Mouse (Mus musculus) CH12.LX (cell line): ENCODE data around the gene St5.

Experiments
- BHLHE40 ChIP-seq: IDR thresholded peaks from 2 replicates; pipeline ENCODE4 v1.6.1; 2011; ENCODE audit warnings: mild to moderate bottlenecking, low read depth, low read length, improper control_type of control experiment
- CTCF ChIP-seq, 2 experiments: IDR thresholded peaks in 1 of 2; conservative IDR thresholded peaks in 1 of 2; 2 replicates each; pipeline ENCODE4 v1.5.1; 2011 to 2012; ENCODE audit warnings: low read depth in 2 of 2, low read length in 2 of 2, improper control_type of control experiment in 1 of 2, inconsistent platforms in 1 of 2, mild to moderate bottlenecking in 1 of 2, moderate library complexity in 1 of 2
- E2F4 ChIP-seq: IDR thresholded peaks from 2 replicates; pipeline ENCODE4 v1.6.1; 2011; ENCODE audit warnings: low read depth, low read length, improper control_type of control experiment; ENCODE audit not compliant: insufficient replicate concordance
- EP300 ChIP-seq: IDR thresholded peaks from 2 replicates; pipeline ENCODE4 v1.6.1; 2011; ENCODE audit warnings: low read length, improper control_type of control experiment
- ETS1 ChIP-seq: conservative IDR thresholded peaks from 2 replicates; pipeline ENCODE4 v1.6.1; 2012; ENCODE audit warnings: low read depth, mild to moderate bottlenecking, inconsistent platforms, low read length, improper control_type of control experiment, moderate library complexity
- HCFC1 ChIP-seq: IDR thresholded peaks from 2 replicates; pipeline ENCODE4 v1.6.1; 2012; ENCODE audit warnings: low read depth, mild to moderate bottlenecking, inconsistent platforms, low read length, improper control_type of control experiment
- JUND ChIP-seq: conservative IDR thresholded peaks from 2 replicates; pipeline ENCODE4 v1.6.1; 2011; ENCODE audit warnings: low read depth, low read length, improper control_type of control experiment
- MAX ChIP-seq: IDR thresholded peaks from 2 replicates; pipeline ENCODE4 v1.6.1; 2011; ENCODE audit warnings: low read length, improper control_type of control experiment
- MEF2A ChIP-seq: IDR thresholded peaks from 2 replicates; pipeline ENCODE4 v1.6.1; 2014; ENCODE audit warnings: low read depth, mild to moderate bottlenecking, inconsistent platforms, low read length, improper control_type of control experiment, borderline replicate concordance
- POLR2A ChIP-seq: IDR thresholded peaks from 2 replicates; pipeline ENCODE4 v1.6.1; 2011; ENCODE audit warnings: low read depth, mild to moderate bottlenecking, improper control_type of control experiment, low read length
- TBP ChIP-seq: conservative IDR thresholded peaks from 2 replicates; pipeline ENCODE4 v1.6.1; 2011; ENCODE audit warnings: low read depth, low read length, improper control_type of control experiment
- TCF12 ChIP-seq: IDR thresholded peaks from 2 replicates; pipeline ENCODE4 v1.6.1; 2014; ENCODE audit warnings: low read depth, mild to moderate bottlenecking, inconsistent platforms, low read length, improper control_type of control experiment

DNA sequence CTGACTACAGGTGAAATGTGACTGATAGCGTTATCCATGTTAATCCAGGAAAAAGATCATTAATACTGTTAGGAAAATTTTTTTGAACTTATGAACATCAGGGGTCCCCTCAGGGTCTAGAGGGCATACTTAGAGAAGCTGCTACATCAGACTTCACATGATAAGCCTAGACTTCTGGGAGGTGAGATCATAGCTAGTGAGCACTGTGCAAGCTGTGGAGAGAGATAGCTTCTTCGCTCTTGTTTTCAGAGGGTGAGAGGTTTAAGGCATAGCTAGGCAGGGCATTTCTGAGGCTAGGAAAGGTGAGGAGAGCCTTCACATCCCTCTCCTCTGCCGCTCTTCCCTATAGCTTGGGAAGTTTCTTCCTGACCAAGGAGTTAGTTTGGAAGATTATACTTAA lies 191.6 kb downstream of the St5 start:
- TF ChIP-seq POLR2A (no peak), CTCF (conservative IDR thresholded peaks at IDR 0.05 in 1 of 2, IDR thresholded peaks at IDR 0.05 in 1 of 2; ENCODE audit: low read depth in 2 of 2, low read length in 2 of 2) (no peak), MAX (no peak), TCF12 (no peak), E2F4 (no peak), HCFC1 (no peak), BHLHE40 (no peak), JUND (no peak), ETS1 (no peak), MEF2A (no peak), TBP (no peak), EP300 (no peak)
